Mouse (Mus musculus): ENCODE results near the gene Zfp296. TPM values are rescaled to one million over a fixed set of nuclear protein-coding genes. Genes with fewer than 3 reads are reported as not detected.

The Zfp296 gene
- polyA plus RNA-seq (2015; fragmentation: Nextera tagmentation; extraction: Ambion mirVana) = 0.26 and 0.31 TPM in 2 replicates

- peaks cover 25% of the 10 kb centered on the region for H3K4me1 ChIP-seq (replicated peaks)
- WGBS = 1% methylated on average over 56 of the region's 56 CpGs
- peaks cover 59% of the 10 kb centered on the region for H3K27me3 ChIP-seq
- peak within 1 kb of the TSS; percentile 28 for H3K4me3 ChIP-seq (replicated peaks)
- no peaks in the 10 kb centered on the region for H3K9me3 ChIP-seq
- peak within 1 kb of the TSS; percentile 51 for H3K4me2 ChIP-seq (replicated peaks)
- H3K27ac ChIP-seq = no peak within 1 kb of the TSS
- peak within 1 kb of the TSS; percentile 39 for H3K9ac ChIP-seq (replicated peaks)
- ATAC-seq = no peak
- H3K36me3 ChIP-seq = peaks cover 29% of the 10 kb centered on the region
These were observed at the start of gene Zfp296, which contains the start of gene Gemin7 for GRCm38 (mm10) chr7:19577141-19577852. Gene Zfp296 (plus strand): TSS chr7:19577287. Gene Gemin7 (minus strand): TSS chr7:19577595.

- ATAC-seq = no peak
- WGBS = 75% methylated on average over 10 of the region's 10 CpGs
- H3K9ac ChIP-seq (replicated peaks) = no peak overlapping the region
- peaks cover 76% of the 10 kb centered on the region for H3K36me3 ChIP-seq
- no peak overlapping the region for H3K4me2 ChIP-seq (replicated peaks)
- H3K4me3 ChIP-seq (replicated peaks) = no peak overlapping the region
- H3K27me3 ChIP-seq = no peaks in the 10 kb centered on the region
- H3K27ac ChIP-seq = no peak overlapping the region
- H3K4me1 ChIP-seq (replicated peaks) = no peaks in the 10 kb centered on the region; the same call in 1 of the 2 replicates
- H3K9me3 ChIP-seq = no peaks in the 10 kb centered on the region
These were observed 46.0 kb upstream of the Zfp296 start for GRCm38 (mm10) chr7:19531077-19531476.

- Histone ChIP-seq H3K36me3 (peaks cover 76% of the 10 kb centered on the region), H3K4me3 (replicated peaks) (no peak overlapping the region), H3K27ac (no peak overlapping the region), H3K4me2 (replicated peaks) (no peak overlapping the region), H3K4me1 (replicated peaks) (no peaks in the 10 kb centered on the region; the same call in 1 of the 2 replicates), H3K9ac (replicated peaks) (no peak overlapping the region), H3K27me3 (no peaks in the 10 kb centered on the region), H3K9me3 (no peaks in the 10 kb centered on the region)
- no peak for ATAC-seq
- 91% methylated on average over 14 of the region's 14 CpGs for WGBS
These were observed 44.8 kb upstream of the Zfp296 start for GRCm38 (mm10) chr7:19532240-19532639.

- 97% methylated on average over 10 of the region's 10 CpGs for WGBS
- no peak overlapping the region; the same call in 1 of the 2 replicates for H3K9ac ChIP-seq (replicated peaks)
- no peak for ATAC-seq
- peaks cover 62% of the 10 kb centered on the region for H3K36me3 ChIP-seq
- H3K4me1 ChIP-seq (replicated peaks) = peaks cover 2% of the 10 kb centered on the region; the same call in 1 of the 2 replicates
- no peaks in the 10 kb centered on the region for H3K9me3 ChIP-seq
- H3K27me3 ChIP-seq = no peaks in the 10 kb centered on the region
- H3K27ac ChIP-seq = no peak overlapping the region
- no peak overlapping the region for H3K4me2 ChIP-seq (replicated peaks)
- no peak overlapping the region for H3K4me3 ChIP-seq (replicated peaks)
These were observed 42.4 kb upstream of the Zfp296 start for GRCm38 (mm10) chr7:19534676-19535075.

GRCm38 (mm10) chr7:19540771-19541566, 36.1 kb upstream of the Zfp296 start:
- no peaks in the 10 kb centered on the region for H3K9me3 ChIP-seq
- no peaks in the 10 kb centered on the region; the same call in 1 of the 2 replicates for H3K36me3 ChIP-seq
- no peak overlapping the region for H3K4me2 ChIP-seq (replicated peaks)
- 91% methylated on average over 2 of the region's 2 CpGs for WGBS
- H3K4me1 ChIP-seq (replicated peaks) = peaks cover 32% of the 10 kb centered on the region
- H3K4me3 ChIP-seq (replicated peaks) = no peak overlapping the region
- ATAC-seq = 0 out of 2 replicates have a peak, but pooled peaks have one; percentile 3
- H3K9ac ChIP-seq (replicated peaks) = no peak overlapping the region
- no peaks in the 10 kb centered on the region for H3K27me3 ChIP-seq
- H3K27ac ChIP-seq = no peak overlapping the region

GRCm38 (mm10) chr7:19541681-19542154, 35.4 kb upstream of the Zfp296 start:
- no peaks in the 10 kb centered on the region for H3K27me3 ChIP-seq
- H3K9ac ChIP-seq (replicated peaks) = no peak overlapping the region; the same call in 1 of the 2 replicates
- peak; percentile 46 for ATAC-seq
- WGBS = 73% methylated on average over 7 of the region's 7 CpGs
- no peaks in the 10 kb centered on the region for H3K9me3 ChIP-seq
- peaks cover 32% of the 10 kb centered on the region for H3K4me1 ChIP-seq (replicated peaks)
- H3K27ac ChIP-seq = peak overlapping the region; percentile 59
- H3K4me2 ChIP-seq (replicated peaks) = no peak overlapping the region
- no peak overlapping the region for H3K4me3 ChIP-seq (replicated peaks)
- H3K36me3 ChIP-seq = no peaks in the 10 kb centered on the region; the same call in 1 of the 2 replicates

GRCm38 (mm10) chr7:19542155-19542691, 34.9 kb upstream of the Zfp296 start:
- H3K4me1 ChIP-seq (replicated peaks) = peaks cover 32% of the 10 kb centered on the region
- peak; percentile 88 for ATAC-seq
- no peak overlapping the region; the same call in 1 of the 2 replicates for H3K9ac ChIP-seq (replicated peaks)
- WGBS = 61% methylated on average over 8 of the region's 8 CpGs
- H3K27me3 ChIP-seq = no peaks in the 10 kb centered on the region
- no peak overlapping the region for H3K4me3 ChIP-seq (replicated peaks)
- peak overlapping the region; percentile 59 for H3K27ac ChIP-seq
- H3K9me3 ChIP-seq = no peaks in the 10 kb centered on the region
- H3K36me3 ChIP-seq = no peaks in the 10 kb centered on the region; the same call in 1 of the 2 replicates
- H3K4me2 ChIP-seq (replicated peaks) = no peak overlapping the region

GRCm38 (mm10) chr7:19543584-19543983, 33.5 kb upstream of the Zfp296 start:
- Histone ChIP-seq H3K4me3 (replicated peaks) (no peak overlapping the region), H3K36me3 (no peaks in the 10 kb centered on the region), H3K27me3 (no peaks in the 10 kb centered on the region), H3K9ac (replicated peaks) (no peak overlapping the region), H3K9me3 (no peaks in the 10 kb centered on the region), H3K27ac (no peak overlapping the region), H3K4me1 (replicated peaks) (peaks cover 40% of the 10 kb centered on the region), H3K4me2 (replicated peaks) (no peak overlapping the region)
- ATAC-seq = no peak
- WGBS = 64% methylated on average over 6 of the region's 6 CpGs

GRCm38 (mm10) chr7:19546007-19546406, 31.1 kb upstream of the Zfp296 start:
- Histone ChIP-seq H3K4me3 (replicated peaks) (no peak overlapping the region), H3K4me1 (replicated peaks) (peaks cover 33% of the 10 kb centered on the region), H3K9ac (replicated peaks) (no peak overlapping the region; the same call in 1 of the 2 replicates), H3K36me3 (no peaks in the 10 kb centered on the region), H3K9me3 (no peaks in the 10 kb centered on the region), H3K27ac (no peak overlapping the region), H3K27me3 (no peaks in the 10 kb centered on the region), H3K4me2 (replicated peaks) (no peak overlapping the region)
- WGBS = 84% methylated on average over 3 of the region's 3 CpGs
- no peak for ATAC-seq

GRCm38 (mm10) chr7:19547344-19547969, 29.6 kb upstream of the Zfp296 start:
- H3K36me3 ChIP-seq = peaks cover 3% of the 10 kb centered on the region; the same call in 1 of the 2 replicates
- H3K4me2 ChIP-seq (replicated peaks) = no peak overlapping the region
- 66% methylated on average over 2 of the region's 2 CpGs for WGBS
- peaks cover 19% of the 10 kb centered on the region for H3K4me1 ChIP-seq (replicated peaks)
- no peaks in the 10 kb centered on the region for H3K9me3 ChIP-seq
- no peak overlapping the region for H3K27ac ChIP-seq
- H3K27me3 ChIP-seq = no peaks in the 10 kb centered on the region
- H3K4me3 ChIP-seq (replicated peaks) = no peak overlapping the region
- no peak overlapping the region for H3K9ac ChIP-seq (replicated peaks)
- ATAC-seq = no peak

GRCm38 (mm10) chr7:19549394-19549793, 27.7 kb upstream of the Zfp296 start:
- H3K4me3 ChIP-seq (replicated peaks) = no peak overlapping the region
- no peak for ATAC-seq
- 92% methylated on average over 10 of the region's 10 CpGs for WGBS

More at GRCm38 (mm10) chr7:19549394-19549793, 27.7 kb upstream of the Zfp296 start:
- Histone ChIP-seq H3K27me3 (no peaks in the 10 kb centered on the region), H3K9ac (replicated peaks) (no peak overlapping the region), H3K4me1 (replicated peaks) (peaks cover 13% of the 10 kb centered on the region; the same call in 1 of the 2 replicates), H3K4me2 (replicated peaks) (no peak overlapping the region), H3K27ac (no peak overlapping the region), H3K36me3 (peaks cover 21% of the 10 kb centered on the region), H3K9me3 (no peaks in the 10 kb centered on the region)
